Mouse (Mus musculus) cortical plate, adult 2 months (tissue): ENCODE data around the gene A530016L24Rik.

Experiments
- CTCF ChIP-seq: fragments of 200-500 bp; IDR thresholded peaks from 2 replicates; pipeline ENCODE4 v1.5.1; 2011; ENCODE audit warnings: mild to moderate bottlenecking, control low read depth, low read length; ENCODE audit not compliant: insufficient read depth; ENCODE audit errors: extremely low read depth
- POLR2A ChIP-seq: fragments of 200-500 bp; IDR thresholded peaks from 2 replicates; pipeline ENCODE4 v1.6.1; 2011; ENCODE audit warnings: mild to moderate bottlenecking, low read length, control low read depth; ENCODE audit not compliant: insufficient read depth; ENCODE audit errors: extremely low read depth

DNA sequence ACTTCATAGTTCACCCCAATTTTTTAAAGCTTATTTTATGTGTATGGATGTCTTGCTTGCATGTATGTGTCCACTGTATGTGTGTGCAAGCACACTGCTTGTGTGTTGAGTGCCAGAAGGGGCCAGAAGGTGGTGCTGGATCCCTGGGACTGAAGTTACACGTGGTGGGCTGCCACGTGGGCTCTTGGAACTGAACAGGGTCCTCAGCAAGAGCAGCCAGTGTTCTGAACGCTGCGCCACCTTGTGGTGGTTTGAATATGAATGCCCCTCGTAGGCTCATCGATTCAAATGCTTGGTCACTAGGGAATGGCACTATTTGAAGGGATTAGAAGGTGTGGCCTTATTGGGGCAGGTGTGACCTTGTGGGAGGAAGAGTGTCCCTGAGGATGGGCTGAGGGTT is 38.4 kb upstream of the A530016L24Rik start:
- TF ChIP-seq CTCF, result peak; percentile 48; the same call in 1 of the 2 replicates
- no peak for TF ChIP-seq POLR2A
